Mouse (Mus musculus) testis, adult 10 weeks (tissue): ENCODE data around the gene 1700024P04Rik. TPM values are rescaled to one million over a fixed set of nuclear protein-coding genes. Genes with fewer than 3 reads are reported as not detected.

Source experiments
- polyA plus RNA-seq: library from polyadenylated mRNA; stranded (reverse); fragments of 350-450 nt; fragmentation: Illumina TruSeq; extraction: RNeasy Lipid Tissue Mini Kit (QIAGEN cat#74804); gene quantifications from one replicate; pipeline ENCODE4 v1.2.3, GENCODE M21; 2014; ENCODE audit warnings: low read depth, low replicate concordance

1700024P04Rik gene
- 1,025 TPM for polyA plus RNA-seq

GRCm38 (mm10) chr13:98984465-98984864, at the start of gene 1700024P04Rik:
1700024P04Rik (minus strand) TSS chr13:98984565.

Other genes with a start within 250 kb of the 1700024P04Rik start
- 59.6 TPM for gene Fcho2, start 169.1 kb downstream of the 1700024P04Rik start, polyA plus RNA-seq
- 110 TPM for gene Tnpo1, start 58.2 kb downstream of the 1700024P04Rik start, polyA plus RNA-seq
- 0.22 TPM for gene Zfp366, start 200.3 kb upstream of the 1700024P04Rik start, polyA plus RNA-seq